Mouse (Mus musculus) olfactory bulb, adult 2 months (tissue): Measurements from ENCODE around the gene Aass.

Source experiments
- CTCF ChIP-seq: fragments of 200-500 bp; IDR thresholded peaks from 2 replicates; pipeline ENCODE4 v1.5.1; 2012; ENCODE audit warnings: low read depth, mild to moderate bottlenecking, low read length, moderate library complexity; ENCODE audit not compliant: insufficient read depth
- POLR2A ChIP-seq: fragments of 200-500 bp; IDR thresholded peaks from 2 replicates; pipeline ENCODE4 v1.6.1; 2012; ENCODE audit warnings: mild to moderate bottlenecking, low read depth, low read length, moderate library complexity; ENCODE audit not compliant: insufficient read depth

GRCm38 (mm10) chr6:23079991-23080680, 52.6 kb downstream of the Aass start:
- TF ChIP-seq CTCF: no peak
- TF ChIP-seq POLR2A: no peak
